Mouse (Mus musculus) heart, postnatal 0 days (tissue): Measurements from ENCODE around the gene C2cd2.

ENCODE experiments used
- CTCF ChIP-seq: IDR thresholded peaks from 2 replicates; pipeline ENCODE4 v1.5.1; 2016; ENCODE audit warnings: antibody characterized with exemption, control low read depth, low read depth
- EP300 ChIP-seq: IDR thresholded peaks from 2 replicates; pipeline ENCODE4 v1.6.1; 2016; ENCODE audit warnings: antibody characterized with exemption, low read depth

- TF ChIP-seq EP300, result no peak
- TF ChIP-seq CTCF, result no peak
These were observed 113.6 kb downstream of the C2cd2 start for GRCm38 (mm10) chr16:97848832-97849231.
